Mouse (Mus musculus) intestine, embryonic 14.5 days (tissue): Measurements from ENCODE around the gene Ankrd9. TPM values are rescaled to one million over a fixed set of nuclear protein-coding genes. Genes with fewer than 3 reads are reported as not detected.

Experiments
- ATAC-seq: fragments of 200-750 bp; cut with Nextera tagmentation; replicated peaks from 2 replicates; pipeline ENCODE4 v1.8.0; 2017; ENCODE audit warnings: low read depth, moderate number of reproducible peaks, moderate TSS enrichment, moderate library complexity; ENCODE audit not compliant: low FRiP score, low TSS enrichment
- DNase-seq: peaks from one replicate; pipeline ENCODE4 v3.0.0-alpha.2; 2018; ENCODE audit warnings: low spot score
- H3K27ac ChIP-seq: fragments of 300-500 bp; sonication (generic); 2 replicates; pipeline ENCODE4 v1.5.1; 2014; ENCODE audit warnings: low read depth, mild to moderate bottlenecking, control low read depth
- H3K27me3 ChIP-seq: fragments of 300-500 bp; sonication (generic); replicated peaks from 2 replicates; pipeline ENCODE4 v1.6.1; 2014; ENCODE audit warnings: low read length, control low read depth; ENCODE audit not compliant: control insufficient read depth, insufficient read depth
- H3K36me3 ChIP-seq: fragments of 300-500 bp; sonication (generic); 2 replicates; pipeline ENCODE4 v1.6.1; 2014; ENCODE audit warnings: low read length, control low read depth; ENCODE audit not compliant: control insufficient read depth, insufficient read depth
- H3K4me1 ChIP-seq: fragments of 300-500 bp; sonication (generic); replicated peaks from 2 replicates; pipeline ENCODE4 v1.6.1; 2014; ENCODE audit warnings: low read length, control low read depth, mixed read lengths; ENCODE audit not compliant: control insufficient read depth, insufficient read depth
- H3K4me2 ChIP-seq: fragments of 300-500 bp; sonication (generic); 2 replicates; pipeline ENCODE4 v1.6.1; 2014; ENCODE audit warnings: low read length
- H3K4me3 ChIP-seq: fragments of 300-500 bp; sonication (generic); 2 replicates; pipeline ENCODE4 v1.5.1; 2014; ENCODE audit warnings: low read depth, low read length, control low read depth, mixed read lengths
- H3K9ac ChIP-seq: fragments of 300-500 bp; sonication (generic); 2 replicates; pipeline ENCODE4 v1.6.1; 2014; ENCODE audit warnings: mild to moderate bottlenecking, low read length
- H3K9me3 ChIP-seq: fragments of 300-500 bp; sonication (generic); 2 replicates; pipeline ENCODE4 v1.6.1; 2016; ENCODE audit warnings: low read length, control low read depth; ENCODE audit not compliant: control insufficient read depth
- WGBS: fragments of 180-500 bp; shearing (Covaris S2); extraction: QIAGEN DNeasy Blood & Tissue Kit; methylation state at CpG from one replicate; pipeline ENCODE4 v1.1.7; 2014; 5-methylcytosine and 5-hydroxymethylcytosine counted together
- polyA plus RNA-seq: library from polyadenylated mRNA; unstranded; fragments of >200 nt; fragmentation: Nextera tagmentation; extraction: Ambion mirVana; gene quantifications from 2 replicates; pipeline ENCODE4 v1.2.1, GENCODE M21; 2014

Ankrd9 gene
- polyA plus RNA-seq, 1 experiment from 2014 or later = 17.8 TPM

DNA sequence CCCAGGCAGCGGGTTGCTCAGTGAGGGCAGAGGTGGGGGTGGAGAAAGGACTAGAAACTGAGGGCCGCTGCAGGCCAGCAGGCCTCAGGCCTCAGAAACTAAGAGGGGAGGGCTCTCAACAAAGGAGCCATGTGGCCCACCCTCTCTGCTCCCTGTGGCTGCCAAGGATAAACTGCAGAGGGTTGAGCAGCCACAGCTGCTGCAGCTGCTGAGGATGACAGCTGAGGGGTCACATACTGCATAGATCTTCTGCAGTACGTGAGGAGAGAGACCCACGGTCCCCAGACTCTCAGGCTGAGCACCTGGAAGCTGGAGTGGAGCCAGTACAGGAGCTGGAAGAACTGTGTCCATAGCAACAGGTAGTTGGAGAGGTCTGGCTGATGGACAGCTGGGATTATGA is 5.8 kb upstream of the Ankrd9 start:
- 40% methylated on average over 4 of the region's 4 CpGs for WGBS
- H3K4me2 ChIP-seq = no peak overlapping the region
- no peaks in the 10 kb centered on the region for H3K27me3 ChIP-seq
- no peak overlapping the region for H3K9ac ChIP-seq
- H3K9me3 ChIP-seq = no peaks in the 10 kb centered on the region
- ATAC-seq = peak; percentile 81
- peak overlapping the region; percentile 19; the same call in 1 of the 2 replicates for H3K27ac ChIP-seq
- no peak overlapping the region for H3K4me3 ChIP-seq
- H3K4me1 ChIP-seq = peaks cover 11% of the 10 kb centered on the region; the same call in 1 of the 2 replicates
- no peaks in the 10 kb centered on the region for H3K36me3 ChIP-seq
- no peak for DNase-seq

GRCm38 (mm10) chr12:110983714-110984113 is 4.9 kb upstream of the Ankrd9 start:
- Histone ChIP-seq H3K9ac (no peak overlapping the region), H3K36me3 (no peaks in the 10 kb centered on the region), H3K27ac (no peak overlapping the region), H3K4me3 (no peak overlapping the region), H3K27me3 (no peaks in the 10 kb centered on the region), H3K4me1 (peaks cover 14% of the 10 kb centered on the region; the same call in 1 of the 2 replicates), H3K4me2 (no peak overlapping the region), H3K9me3 (no peaks in the 10 kb centered on the region)
- DNase-seq (no peak), ATAC-seq (no peak)
- 84% methylated on average over 8 of the region's 8 CpGs for WGBS

DNA sequence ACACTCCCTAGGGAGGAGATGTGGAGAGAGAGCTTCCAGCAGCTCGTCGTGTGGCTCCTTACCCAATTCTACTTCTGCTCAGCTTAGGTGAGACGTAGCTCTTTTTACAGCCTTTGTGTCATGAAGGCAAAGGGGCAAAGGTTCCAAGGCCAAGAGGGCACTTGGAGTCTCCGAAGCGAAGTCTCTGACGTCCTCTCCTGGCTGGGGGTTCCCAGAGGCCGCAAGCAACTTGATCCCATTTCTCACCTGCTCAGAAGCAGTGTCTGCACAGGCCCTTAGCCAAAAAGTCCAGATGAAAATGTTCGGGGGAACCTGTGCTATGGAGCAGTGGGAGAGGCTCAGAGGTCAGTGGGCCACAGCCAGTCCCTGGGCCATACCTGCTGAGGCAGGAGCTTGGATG is 4.2 kb upstream of the Ankrd9 start:
- Histone ChIP-seq H3K27me3 (no peaks in the 10 kb centered on the region), H3K9ac (no peak overlapping the region), H3K4me3 (no peak overlapping the region), H3K4me2 (no peak overlapping the region), H3K9me3 (no peaks in the 10 kb centered on the region), H3K27ac (no peak overlapping the region), H3K36me3 (no peaks in the 10 kb centered on the region), H3K4me1 (peaks cover 18% of the 10 kb centered on the region; the same call in 1 of the 2 replicates)
- WGBS = 68% methylated on average over 8 of the region's 8 CpGs
- ATAC-seq (no peak), DNase-seq (no peak)

- ATAC-seq = no peak
Measured at GRCm38 (mm10) chr12:110981736-110982135, 2.9 kb upstream of the Ankrd9 start.

GRCm38 (mm10) chr12:110979808-110980207 is 968 bp upstream of the Ankrd9 start:
- 75% methylated on average over 3 of the region's 3 CpGs for WGBS
- Histone ChIP-seq H3K36me3 (peaks cover 26% of the 10 kb centered on the region; the same call in 1 of the 2 replicates), H3K4me1 (peaks cover 20% of the 10 kb centered on the region; the same call in 1 of the 2 replicates), H3K4me2 (no peak overlapping the region), H3K27me3 (no peaks in the 10 kb centered on the region), H3K4me3 (no peak overlapping the region), H3K27ac (no peak overlapping the region), H3K9ac (no peak overlapping the region), H3K9me3 (no peaks in the 10 kb centered on the region)
- ATAC-seq (no peak), DNase-seq (no peak)

More at GRCm38 (mm10) chr12:110981736-110982135, 2.9 kb upstream of the Ankrd9 start:
- Histone ChIP-seq H3K4me3 (no peak overlapping the region), H3K9ac (no peak overlapping the region), H3K9me3 (no peaks in the 10 kb centered on the region), H3K27me3 (no peaks in the 10 kb centered on the region), H3K27ac (no peak overlapping the region), H3K4me1 (peaks cover 20% of the 10 kb centered on the region; the same call in 1 of the 2 replicates), H3K36me3 (peaks cover 7% of the 10 kb centered on the region; the same call in 1 of the 2 replicates), H3K4me2 (no peak overlapping the region)
- no peak for DNase-seq
- WGBS = 76% methylated on average over 3 of the region's 3 CpGs

GRCm38 (mm10) chr12:110977896-110978606 is 789 bp downstream of the Ankrd9 start:
- no peaks in the 10 kb centered on the region for H3K9me3 ChIP-seq
- 40% methylated on average over 14 of the region's 14 CpGs for WGBS
- peak overlapping the region; percentile 94 for H3K4me2 ChIP-seq
- peaks cover 8% of the 10 kb centered on the region; the same call in 1 of the 2 replicates for H3K4me1 ChIP-seq
- no peak for DNase-seq
- H3K9ac ChIP-seq = peak overlapping the region; percentile 76
- no peaks in the 10 kb centered on the region for H3K27me3 ChIP-seq
- H3K36me3 ChIP-seq = peaks cover 39% of the 10 kb centered on the region
- peak overlapping the region; percentile 84 for H3K4me3 ChIP-seq
- peak; percentile 37; the same call in 1 of the 2 replicates for ATAC-seq
- peak overlapping the region; percentile 67; the same call in 1 of the 2 replicates for H3K27ac ChIP-seq

- H3K9me3 ChIP-seq = no peaks in the 10 kb centered on the region
- WGBS = 98% methylated on average over 18 of the region's 18 CpGs
- peaks cover 8% of the 10 kb centered on the region; the same call in 1 of the 2 replicates for H3K4me1 ChIP-seq
- ATAC-seq (no peak), DNase-seq (no peak)
- H3K36me3 ChIP-seq = peaks cover 43% of the 10 kb centered on the region
- H3K27me3 ChIP-seq = no peaks in the 10 kb centered on the region
- H3K9ac ChIP-seq = no peak overlapping the region
- no peak overlapping the region for H3K4me3 ChIP-seq
- H3K4me2 ChIP-seq = no peak overlapping the region
- no peak overlapping the region for H3K27ac ChIP-seq
Measured at GRCm38 (mm10) chr12:110977345-110977733, 1.5 kb downstream of the Ankrd9 start.

- Histone ChIP-seq H3K27me3 (no peaks in the 10 kb centered on the region), H3K9ac (no peak overlapping the region), H3K4me1 (peaks cover 8% of the 10 kb centered on the region; the same call in 1 of the 2 replicates), H3K4me3 (no peak overlapping the region), H3K27ac (no peak overlapping the region), H3K9me3 (no peaks in the 10 kb centered on the region), H3K36me3 (peaks cover 43% of the 10 kb centered on the region), H3K4me2 (no peak overlapping the region)
- DNase-seq = no peak
- ATAC-seq = no peak
- 89% methylated on average over 60 of the region's 60 CpGs for WGBS
Measured at GRCm38 (mm10) chr12:110976589-110977344, 2.1 kb downstream of the Ankrd9 start.
